Mouse (Mus musculus): ENCODE measurements around the gene Spns3.

Gene Spns3

GRCm38 (mm10) chr11:72453105-72453953, 97.0 kb downstream of the Spns3 start:
- DNase-seq (ENCODE audit: inconsistent ontology term) = no peak

- no peak for DNase-seq (ENCODE audit: inconsistent ontology term)
Measured at GRCm38 (mm10) chr11:72452140-72452665, 98.1 kb downstream of the Spns3 start.

- DNase-seq (ENCODE audit: inconsistent ontology term) = no peak
Measured at GRCm38 (mm10) chr11:72447475-72447874, 102.8 kb downstream of the Spns3 start.

GRCm38 (mm10) chr11:72446311-72447105, 103.8 kb downstream of the Spns3 start:
- no peak for DNase-seq (ENCODE audit: inconsistent ontology term)
